Mouse (Mus musculus) induced T-regulatory cell, adult 2 months (primary cell): ENCODE measurements at regions not wholly inside any gene's neighbourhood (a gene's known extent, or its start where the extent isn't known, plus 50 kb on each side); places are given as distances from the start of the nearest gene placed in this dataset.
"Not testable (repeated sequence)": the region's sequence is repeated elsewhere in the genome, so short reads cannot be mapped to it uniquely, and the experiment has no call there.

Experiments used
- DNase-seq: peaks from one replicate; pipeline ENCODE4 v3.0.0-alpha.2; 2012; ENCODE audit warnings: low read depth

GRCm38 (mm10) chr13:12726831-12727230, 73.0 kb downstream of the Prl2c3 start:
- DNase-seq = peak; percentile 44

GRCm38 (mm10) chr13:12717972-12718546, 81.8 kb downstream of the Prl2c3 start:
- DNase-seq = not testable (repeated sequence)

- no peak for DNase-seq
Measured at GRCm38 (mm10) chr13:12711471-12712273, 88.2 kb downstream of the Prl2c3 start.

GRCm38 (mm10) chr13:12702804-12703612, 96.9 kb downstream of the Prl2c3 start:
- not testable (repeated sequence) for DNase-seq

GRCm38 (mm10) chr13:12702111-12702803, 97.6 kb downstream of the Prl2c3 start:
- not testable (repeated sequence) for DNase-seq

- DNase-seq = not testable (repeated sequence)
Measured at GRCm38 (mm10) chr13:12693593-12694118, 106.2 kb downstream of the Prl2c3 start.

- not testable (repeated sequence) for DNase-seq
Measured at GRCm38 (mm10) chr13:12688778-12689177, 111.1 kb downstream of the Prl2c3 start.

GRCm38 (mm10) chr13:12688149-12688548, 111.7 kb downstream of the Prl2c3 start:
- not testable (repeated sequence) for DNase-seq

GRCm38 (mm10) chr13:12680954-12681571, 115.4 kb downstream of the Ero1lb start:
- DNase-seq = not testable (repeated sequence)

- peak; percentile 65 for DNase-seq
Measured at GRCm38 (mm10) chr13:12680283-12680953, 114.7 kb downstream of the Ero1lb start.

- no peak for DNase-seq
Measured at GRCm38 (mm10) chr13:12677372-12677771, 111.7 kb downstream of the Ero1lb start.

- not testable (repeated sequence) for DNase-seq
Measured at GRCm38 (mm10) chr13:12671011-12671410, 105.3 kb downstream of the Ero1lb start.

GRCm38 (mm10) chr13:12668742-12669141, 103.1 kb downstream of the Ero1lb start:
- not testable (repeated sequence) for DNase-seq

GRCm38 (mm10) chr13:12667727-12668665, 102.3 kb downstream of the Ero1lb start:
- not testable (repeated sequence) for DNase-seq

- DNase-seq = not testable (repeated sequence)
Measured at GRCm38 (mm10) chr13:12666050-12666449, 100.4 kb downstream of the Ero1lb start.
